ENCODE assay signal across 8 mouse cellular contexts in genomic region chr12:46819348-46820022, GRCm38 (mm10). TPM values are rescaled to one million over a fixed set of nuclear protein-coding genes. Genes with fewer than 3 reads are reported as not detected.
DNase-seq lines count a peak whose midpoint lies in the region; ATAC-seq and TF ChIP-seq lines count a peak whose summit lies in the region.

No protein-coding gene starts in this region.

- peak; percentile 96 for DNase-seq in adrenal gland, postnatal 10 days
- DNase-seq in embryo, embryonic 10.5 days (ENCODE audit: low spot score), result peak; percentile 95
- DNase-seq in gastrocnemius, postnatal 4 days (ENCODE audit: low spot score in 2 of 2), result peak; percentile 88 to 92
- DNase-seq in left cerebral cortex, postnatal 25 days (ENCODE audit: low spot score in 2 of 2), result peak; percentile 97
- DNase-seq in mesoderm, embryonic 11.5 days (ENCODE audit: low read depth, low spot score), result peak; percentile 95
- no peak for DNase-seq in natural killer cell, adult 2 months (ENCODE audit: low spot score in 2 of 2)

- H3K9me3 ChIP-seq in intestine, postnatal 0 days (ENCODE audit: control insufficient read depth), result no peaks in the 10 kb centered on the region

- peak; percentile 92 for ATAC-seq in intestine, postnatal 0 days

- H3K36me3 ChIP-seq in intestine, postnatal 0 days (ENCODE audit: control insufficient read depth, insufficient read depth), result no peaks in the 10 kb centered on the region
- no peaks in the 10 kb centered on the region for H3K36me3 ChIP-seq in small intestine, adult 2 months (ENCODE audit: control insufficient read depth, insufficient read depth, low read length)

- no peak for TF ChIP-seq CTCF in intestine, postnatal 0 days (IDR thresholded peaks at IDR 0.05; ENCODE audit: low read depth)
- TF ChIP-seq CTCF in small intestine, adult 2 months (IDR thresholded peaks at IDR 0.05; ENCODE audit: extremely low read depth, insufficient read length, insufficient replicate concordance, low read depth, low read length), result no peak

- H3K9ac ChIP-seq in intestine, postnatal 0 days (ENCODE audit: low read depth, low read length), result peak overlapping the region; percentile 62

- H3K27ac ChIP-seq in intestine, postnatal 0 days (ENCODE audit: low read depth, low read length), result no peak overlapping the region; the same call in 1 of the 2 replicates
- H3K27ac ChIP-seq in small intestine, adult 2 months (ENCODE audit: insufficient read depth, low read depth, low read length), result no peak overlapping the region; the same call in 1 of the 2 replicates

- intact Hi-C loops in left cerebral cortex, postnatal 25 days (cut with DNase I), result loop anchor here (1.0 to 10.0 kb wide), 4 partner anchors 182 to 1352 kb away; no protein-coding TSS in a partner anchor

- no peaks in the 10 kb centered on the region for H3K4me1 ChIP-seq in intestine, postnatal 0 days (replicated peaks; ENCODE audit: control insufficient read depth, insufficient read depth, low read length)
- H3K4me1 ChIP-seq in small intestine, adult 2 months (ENCODE audit: control insufficient read depth, insufficient read depth, insufficient read length, low read length), result no peaks in the 10 kb centered on the region

- under 1% methylated on average over 40 of the region's 57 CpGs for WGBS in intestine, postnatal 0 days
- 2% methylated on average over 57 of the region's 57 CpGs for WGBS in small intestine, adult 2 months

- H3K27me3 ChIP-seq in intestine, postnatal 0 days (replicated peaks; ENCODE audit: control insufficient read depth, insufficient read depth, low read length), result peaks cover 15% of the 10 kb centered on the region; the same call in 1 of the 2 replicates
- H3K27me3 ChIP-seq in small intestine, adult 2 months (ENCODE audit: control insufficient read depth, insufficient read depth, low read length), result peaks cover 13% of the 10 kb centered on the region; the same call in 1 of the 2 replicates

- H3K4me3 ChIP-seq in intestine, postnatal 0 days (ENCODE audit: low read depth, low read length), result peak overlapping the region; percentile 69
- H3K4me3 ChIP-seq in small intestine, adult 2 months (ENCODE audit: low read depth, low read length), result peak overlapping the region; percentile 53

- no peak for TF ChIP-seq POLR2A in small intestine, adult 2 months (IDR thresholded peaks at IDR 0.05; ENCODE audit: low read depth, low read length)

- H3K4me2 ChIP-seq in intestine, postnatal 0 days (replicated peaks; ENCODE audit: low read depth), result peak overlapping the region; percentile 87

RNA-seq across cellular contexts. Expression of gene Nova1, which starts 0.8 kb away (rescaled TPM):
- total RNA-seq in adrenal gland, postnatal 10 days (2021), result 1 to 10 TPM; 6.5 to 7.2 TPM
- 10 to 100 TPM; 16.2 to 17.8 TPM for total RNA-seq in gastrocnemius, postnatal 4 days (2021)
- 0.99 and 1.2 TPM in 2 replicates for polyA plus RNA-seq in intestine, postnatal 0 days (2015; fragmentation: Nextera tagmentation; extraction: Ambion mirVana)
- 10 to 100 TPM; 38.3 to 46.1 TPM for total RNA-seq in left cerebral cortex, postnatal 25 days (2021)
- 0.14 and 0.16 TPM in 2 replicates for polyA plus RNA-seq in small intestine, adult 2 months (2012; rRNA removed)

Comparison
In these comparisons a context has a peak if more than half of its experiments do, and no peak if none do; other contexts are left out.
1. DNase-seq: peak in adrenal gland, postnatal 10 days (single experiment), embryo, embryonic 10.5 days (single experiment), gastrocnemius, postnatal 4 days (2 of 2), left cerebral cortex, postnatal 25 days (2 of 2) and mesoderm, embryonic 11.5 days (single experiment); none in natural killer cell, adult 2 months (0 of 2).